Mouse (Mus musculus): Measurements from ENCODE around the gene Mrpl48. TPM values are rescaled to one million over a fixed set of nuclear protein-coding genes. Genes with fewer than 3 reads are reported as not detected.
"Not testable (repeated sequence)": the region's sequence is repeated elsewhere in the genome, so short reads cannot be mapped to it uniquely, and the experiment has no call there.

Gene Mrpl48
- polyA plus RNA-seq, 1 experiment, result 30.7 TPM

DNA sequence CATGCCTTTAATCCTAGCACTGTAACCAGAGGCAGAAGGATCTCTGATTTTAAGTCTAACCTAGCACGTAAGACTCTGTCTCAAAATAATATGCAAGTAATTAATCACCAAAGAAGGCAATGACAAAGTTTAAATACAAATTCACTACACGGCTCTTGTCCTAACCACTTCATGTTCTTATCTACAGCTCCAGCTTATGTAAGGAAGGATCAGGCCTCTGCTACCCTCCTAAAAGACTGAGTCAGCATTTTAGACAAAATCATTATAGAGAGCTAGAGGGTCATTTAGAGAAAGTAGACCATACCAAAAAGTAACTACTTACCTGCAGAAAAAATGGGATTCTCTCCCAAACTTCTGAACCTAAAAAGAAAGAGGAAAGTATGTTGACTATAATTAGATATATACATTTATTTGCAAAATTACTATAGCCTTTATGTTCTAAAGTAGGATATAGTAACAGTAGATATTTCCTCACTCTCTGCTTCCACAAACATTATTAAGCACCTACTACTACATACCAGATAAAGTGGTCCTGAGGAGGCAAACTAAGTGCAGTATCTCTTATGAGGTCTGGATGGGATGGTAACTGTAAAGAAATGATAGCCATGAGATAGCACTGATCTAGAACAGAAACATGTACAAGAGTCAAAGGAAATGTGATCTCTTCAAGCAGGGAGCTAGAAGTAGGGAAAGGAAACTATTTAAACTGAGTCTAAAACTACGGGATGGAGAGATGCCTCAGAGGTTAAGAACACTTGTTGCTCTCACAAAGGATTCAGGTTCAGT is 37.0 kb downstream of the Mrpl48 start:
- no peak overlapping the region for H3K4me3 ChIP-seq (ENCODE audit: insufficient read depth, poor library complexity, severe bottlenecking)
- H3K27me3 ChIP-seq (ENCODE audit: control insufficient read depth, insufficient read depth, insufficient read length), result no peaks in the 10 kb centered on the region
- H3K36me3 ChIP-seq (ENCODE audit: control insufficient read depth, insufficient read depth), result no peaks in the 10 kb centered on the region
- no peaks in the 10 kb centered on the region for H3K79me2 ChIP-seq (ENCODE audit: control insufficient read depth, insufficient read depth)
- TF ChIP-seq MYOD1 (IDR thresholded peaks at IDR 0.05; ENCODE audit: control insufficient read depth, insufficient read length, low read depth) (no peak), CTCF (IDR thresholded peaks at IDR 0.05; ENCODE audit: control insufficient read depth, insufficient read depth, insufficient read length) (no peak), CEBPB (IDR thresholded peaks at IDR 0.05; ENCODE audit: low read depth) (no peak), MYOG (IDR thresholded peaks at IDR 0.05; ENCODE audit: control insufficient read depth, extremely low read depth, insufficient read length) (no peak), MAX (IDR thresholded peaks at IDR 0.05) (no peak), USF1 (IDR thresholded peaks at IDR 0.05; ENCODE audit: low read depth) (no peak), FOSL1 (IDR thresholded peaks at IDR 0.05; ENCODE audit: insufficient read depth, low read length, poor library complexity, severe bottlenecking) (no peak)
- H3ac ChIP-seq (ENCODE audit: control insufficient read depth, insufficient read length, low read depth), result no peak overlapping the region
- no peaks in the 10 kb centered on the region for H3K79me3 ChIP-seq (ENCODE audit: low read depth)

DNA sequence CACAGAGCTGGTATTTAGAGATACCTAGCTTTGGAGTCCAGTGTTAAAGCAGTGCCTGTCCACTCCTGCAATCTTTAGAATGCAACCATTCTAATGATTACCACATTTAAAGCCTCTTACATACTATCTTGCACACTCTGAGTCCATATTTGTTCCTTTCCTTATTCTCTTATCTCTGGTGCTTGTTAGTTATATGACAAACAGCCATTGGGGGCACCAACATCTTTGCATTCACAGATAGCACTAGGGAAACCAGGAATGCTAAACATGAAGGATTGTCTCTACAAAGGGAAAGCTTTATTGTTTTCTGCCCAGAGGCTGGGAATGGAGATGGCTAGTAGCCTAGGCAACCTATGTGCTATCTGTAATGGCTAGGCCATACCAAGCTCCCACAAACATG is 38.2 kb downstream of the Mrpl48 start:
- Histone ChIP-seq H3K79me3 (ENCODE audit: low read depth) (no peaks in the 10 kb centered on the region), H3K27me3 (ENCODE audit: control insufficient read depth, insufficient read depth, insufficient read length) (no peaks in the 10 kb centered on the region), H3K36me3 (ENCODE audit: control insufficient read depth, insufficient read depth) (no peaks in the 10 kb centered on the region), H3K4me3 (ENCODE audit: insufficient read depth, poor library complexity, severe bottlenecking) (no peak overlapping the region), H3K79me2 (ENCODE audit: control insufficient read depth, insufficient read depth) (no peaks in the 10 kb centered on the region), H3ac (ENCODE audit: control insufficient read depth, insufficient read length, low read depth) (no peak overlapping the region)
- TF ChIP-seq MYOG (IDR thresholded peaks at IDR 0.05; ENCODE audit: control insufficient read depth, extremely low read depth, insufficient read length) (no peak), CEBPB (IDR thresholded peaks at IDR 0.05; ENCODE audit: low read depth) (no peak), MYOD1 (IDR thresholded peaks at IDR 0.05; ENCODE audit: control insufficient read depth, insufficient read length, low read depth) (no peak), FOSL1 (IDR thresholded peaks at IDR 0.05; ENCODE audit: insufficient read depth, low read length, poor library complexity, severe bottlenecking) (no peak), CTCF (IDR thresholded peaks at IDR 0.05; ENCODE audit: control insufficient read depth, insufficient read depth, insufficient read length) (no peak), USF1 (IDR thresholded peaks at IDR 0.05; ENCODE audit: low read depth) (no peak), MAX (IDR thresholded peaks at IDR 0.05) (no peak)

DNA sequence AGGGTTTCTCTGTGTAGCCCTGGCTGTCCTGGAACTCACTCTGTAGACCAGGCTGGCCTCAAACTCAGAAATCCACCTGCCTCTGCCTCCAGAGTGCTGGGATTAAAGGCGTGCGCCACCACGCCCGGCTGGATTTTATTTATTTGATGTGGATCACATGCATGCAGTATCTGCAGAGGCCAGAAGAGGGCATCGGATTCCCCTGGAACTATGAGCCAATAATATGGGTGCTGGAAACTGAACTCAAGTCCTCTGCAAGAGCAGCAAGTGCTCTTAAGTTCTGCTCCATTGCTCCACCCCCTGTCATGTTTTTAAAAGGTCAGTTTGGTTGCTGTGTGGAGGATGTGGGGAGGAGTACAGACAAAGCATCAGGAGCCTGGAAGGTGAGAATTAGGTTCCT is 40.9 kb downstream of the Mrpl48 start:
- H3K36me3 ChIP-seq (ENCODE audit: control insufficient read depth, insufficient read depth); H3K4me3 ChIP-seq (ENCODE audit: insufficient read depth, poor library complexity, severe bottlenecking); H3K79me2 ChIP-seq (ENCODE audit: control insufficient read depth, insufficient read depth); H3ac ChIP-seq (ENCODE audit: control insufficient read depth, insufficient read length, low read depth); H3K79me3 ChIP-seq (ENCODE audit: low read depth); H3K27me3 ChIP-seq (ENCODE audit: control insufficient read depth, insufficient read depth, insufficient read length): not testable (repeated sequence)

DNA sequence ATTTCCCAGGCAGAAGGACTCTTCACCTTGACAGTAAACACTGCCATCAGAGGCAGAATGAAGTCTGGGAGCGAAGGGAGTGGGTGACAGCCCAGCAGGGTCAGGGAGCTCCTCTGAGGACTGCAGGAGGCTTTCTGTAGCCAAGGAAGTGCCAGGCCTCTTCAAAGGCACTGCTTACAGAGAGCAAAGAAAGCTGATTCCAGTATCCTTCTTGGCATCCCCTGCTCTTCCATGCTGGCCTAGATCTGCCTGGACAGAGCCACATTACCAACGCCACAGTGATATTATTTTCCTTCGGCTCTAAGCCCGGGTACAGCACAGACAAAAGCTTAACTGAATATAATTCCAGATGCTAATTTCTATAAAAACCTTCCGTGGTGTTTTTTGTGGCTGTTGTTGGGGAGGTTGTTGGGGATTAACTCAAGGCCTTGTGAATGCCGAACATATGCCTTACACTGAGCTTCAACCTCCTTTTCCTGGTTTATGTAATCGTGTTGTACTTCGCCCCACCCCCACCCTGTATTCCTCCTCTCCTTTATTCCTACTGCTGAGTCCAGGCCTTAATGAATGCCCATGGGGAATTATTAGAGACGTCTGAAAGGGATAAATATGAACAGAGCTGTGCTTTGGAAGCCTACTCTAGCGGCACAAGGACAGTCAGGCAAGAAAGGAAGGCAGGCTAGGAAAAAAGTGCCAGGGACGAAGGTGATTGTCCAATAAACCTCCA is 46.1 kb downstream of the Mrpl48 start:
- H3ac ChIP-seq (ENCODE audit: control insufficient read depth, insufficient read length, low read depth), result no peak overlapping the region
- no peaks in the 10 kb centered on the region for H3K79me2 ChIP-seq (ENCODE audit: control insufficient read depth, insufficient read depth)
- H3K27me3 ChIP-seq (ENCODE audit: control insufficient read depth, insufficient read depth, insufficient read length), result no peaks in the 10 kb centered on the region
- H3K36me3 ChIP-seq (ENCODE audit: control insufficient read depth, insufficient read depth), result no peaks in the 10 kb centered on the region
- no peak for TF ChIP-seq MAX (IDR thresholded peaks at IDR 0.05)
- no peak for TF ChIP-seq USF1 (IDR thresholded peaks at IDR 0.05; ENCODE audit: low read depth)
- no peak for TF ChIP-seq MYOD1 (IDR thresholded peaks at IDR 0.05; ENCODE audit: control insufficient read depth, insufficient read length, low read depth)
- no peak for TF ChIP-seq CTCF (IDR thresholded peaks at IDR 0.05; ENCODE audit: control insufficient read depth, insufficient read depth, insufficient read length)
- no peak for TF ChIP-seq CEBPB (IDR thresholded peaks at IDR 0.05; ENCODE audit: low read depth)
- TF ChIP-seq FOSL1 (IDR thresholded peaks at IDR 0.05; ENCODE audit: insufficient read depth, low read length, poor library complexity, severe bottlenecking), result no peak
- no peak for TF ChIP-seq MYOG (IDR thresholded peaks at IDR 0.05; ENCODE audit: control insufficient read depth, extremely low read depth, insufficient read length)
- no peak overlapping the region for H3K4me3 ChIP-seq (ENCODE audit: insufficient read depth, poor library complexity, severe bottlenecking)
- no peaks in the 10 kb centered on the region for H3K79me3 ChIP-seq (ENCODE audit: low read depth)

DNA sequence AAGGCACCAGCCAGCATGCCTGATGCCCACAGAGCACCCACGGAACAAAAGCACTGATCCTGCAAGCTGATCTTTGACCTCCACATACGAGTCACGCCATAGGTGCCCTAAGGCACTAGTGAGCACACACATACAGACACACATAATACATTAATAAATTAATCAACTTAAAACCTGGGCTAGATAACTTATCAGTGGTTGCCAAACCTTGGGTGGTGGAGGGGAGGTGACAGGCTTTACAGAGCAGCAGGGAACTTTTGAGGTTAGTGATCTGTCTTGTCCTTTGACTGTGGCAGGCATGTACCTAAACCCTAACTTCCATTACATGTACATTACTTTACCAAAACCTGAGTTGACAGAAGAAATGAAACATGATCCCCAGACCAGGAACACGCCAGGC is 48.8 kb downstream of the Mrpl48 start:
- Histone ChIP-seq H3K4me3 (ENCODE audit: insufficient read depth, poor library complexity, severe bottlenecking) (no peak overlapping the region), H3K79me3 (ENCODE audit: low read depth) (no peaks in the 10 kb centered on the region), H3K27me3 (ENCODE audit: control insufficient read depth, insufficient read depth, insufficient read length) (no peaks in the 10 kb centered on the region), H3ac (ENCODE audit: control insufficient read depth, insufficient read length, low read depth) (no peak overlapping the region), H3K79me2 (ENCODE audit: control insufficient read depth, insufficient read depth) (no peaks in the 10 kb centered on the region), H3K36me3 (ENCODE audit: control insufficient read depth, insufficient read depth) (no peaks in the 10 kb centered on the region)
- no peak for TF ChIP-seq MYOD1 (IDR thresholded peaks at IDR 0.05; ENCODE audit: control insufficient read depth, insufficient read length, low read depth)
- no peak for TF ChIP-seq MYOG (IDR thresholded peaks at IDR 0.05; ENCODE audit: control insufficient read depth, extremely low read depth, insufficient read length)
- no peak for TF ChIP-seq USF1 (IDR thresholded peaks at IDR 0.05; ENCODE audit: low read depth)
- no peak for TF ChIP-seq CTCF (IDR thresholded peaks at IDR 0.05; ENCODE audit: control insufficient read depth, insufficient read depth, insufficient read length)
- TF ChIP-seq CEBPB (IDR thresholded peaks at IDR 0.05; ENCODE audit: low read depth), result no peak
- TF ChIP-seq FOSL1 (IDR thresholded peaks at IDR 0.05; ENCODE audit: insufficient read depth, low read length, poor library complexity, severe bottlenecking), result no peak
- no peak for TF ChIP-seq MAX (IDR thresholded peaks at IDR 0.05)

Measured in C2C12 (cell line).